Mouse (Mus musculus): ENCODE measurements around the gene Cand2.

GRCm38 (mm10) chr6:115743569-115743968, 30.8 kb upstream of the Cand2 start:
- TF ChIP-seq CTCF (IDR thresholded peaks at IDR 0.05; ENCODE audit: borderline replicate concordance, insufficient read depth, low read depth, low read length) (no peak), POLR2A (IDR thresholded peaks at IDR 0.05; ENCODE audit: borderline replicate concordance, insufficient read depth, low read length) (no peak)

Measured in cerebellum, adult 2 months (tissue).